Mouse (Mus musculus) testis, postnatal 10 days (tissue): ENCODE measurements around the gene Sstr4.

Source experiments
- DNase-seq: peaks from one replicate; pipeline ENCODE4 v3.0.0; 2021; ENCODE audit warnings: low spot score

The Sstr4 gene

GRCm38 (mm10) chr2:148430941-148431340, 35.8 kb downstream of the Sstr4 start:
- no peak for DNase-seq

DNA sequence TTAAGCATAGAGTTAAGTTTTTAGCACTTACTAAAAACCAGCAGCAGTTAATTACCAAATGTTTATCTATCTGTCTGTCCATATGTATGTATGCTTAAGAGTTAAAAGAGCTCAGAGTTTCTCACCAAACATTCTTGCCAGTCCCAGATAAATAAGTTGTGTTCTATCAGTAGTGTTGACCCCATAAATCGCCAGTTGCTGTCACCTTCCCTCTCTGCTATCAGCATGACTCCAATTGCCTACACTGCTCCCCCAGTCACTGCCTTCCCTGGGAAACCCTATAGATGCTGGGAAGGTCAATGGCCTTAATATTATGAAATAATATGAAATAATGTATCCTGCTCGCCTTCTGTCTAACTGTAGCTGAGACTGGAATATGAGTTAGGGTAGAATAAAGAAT, 37.2 kb downstream of the Sstr4 start:
- no peak for DNase-seq

GRCm38 (mm10) chr2:148436285-148436684, 41.1 kb downstream of the Sstr4 start:
- no peak for DNase-seq

GRCm38 (mm10) chr2:148439691-148440276, 44.6 kb downstream of the Sstr4 start:
- no peak for DNase-seq

GRCm38 (mm10) chr2:148441421-148441820, 46.3 kb downstream of the Sstr4 start:
- DNase-seq, result no peak

DNA sequence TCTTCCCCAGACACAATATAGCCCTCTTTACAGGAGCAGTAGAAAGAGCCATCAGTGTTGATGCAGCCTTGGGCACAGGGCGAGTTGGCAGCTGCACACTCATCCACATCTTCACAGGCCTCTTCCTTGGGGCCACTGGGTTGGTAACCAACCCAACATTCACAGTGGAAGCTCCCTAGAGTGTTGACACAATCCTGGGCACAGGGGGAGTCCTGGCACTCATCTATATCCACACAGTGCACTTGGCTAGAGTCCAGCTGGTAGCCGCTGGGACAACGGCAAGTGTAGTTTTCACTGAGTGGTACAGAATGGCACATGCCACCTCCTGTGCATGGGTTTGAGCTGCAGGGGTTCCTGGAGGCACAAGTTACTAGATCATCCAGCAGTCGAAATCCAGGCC, 47.0 kb downstream of the Sstr4 start:
- DNase-seq, result no peak

GRCm38 (mm10) chr2:148442710-148443109, 47.6 kb downstream of the Sstr4 start:
- no peak for DNase-seq

GRCm38 (mm10) chr2:148443249-148443958, 48.3 kb downstream of the Sstr4 start, which contains the start of gene Cd93:
Gene Cd93, minus strand, starts transcription at chr2:148443563.
- DNase-seq, result no peak

GRCm38 (mm10) chr2:148444472-148444871, 49.3 kb downstream of the Sstr4 start:
- no peak for DNase-seq

GRCm38 (mm10) chr2:148445616-148446015, 50.5 kb downstream of the Sstr4 start:
- no peak for DNase-seq
